Mouse (Mus musculus): ENCODE measurements around the gene Creld2.

Creld2 gene

DNA sequence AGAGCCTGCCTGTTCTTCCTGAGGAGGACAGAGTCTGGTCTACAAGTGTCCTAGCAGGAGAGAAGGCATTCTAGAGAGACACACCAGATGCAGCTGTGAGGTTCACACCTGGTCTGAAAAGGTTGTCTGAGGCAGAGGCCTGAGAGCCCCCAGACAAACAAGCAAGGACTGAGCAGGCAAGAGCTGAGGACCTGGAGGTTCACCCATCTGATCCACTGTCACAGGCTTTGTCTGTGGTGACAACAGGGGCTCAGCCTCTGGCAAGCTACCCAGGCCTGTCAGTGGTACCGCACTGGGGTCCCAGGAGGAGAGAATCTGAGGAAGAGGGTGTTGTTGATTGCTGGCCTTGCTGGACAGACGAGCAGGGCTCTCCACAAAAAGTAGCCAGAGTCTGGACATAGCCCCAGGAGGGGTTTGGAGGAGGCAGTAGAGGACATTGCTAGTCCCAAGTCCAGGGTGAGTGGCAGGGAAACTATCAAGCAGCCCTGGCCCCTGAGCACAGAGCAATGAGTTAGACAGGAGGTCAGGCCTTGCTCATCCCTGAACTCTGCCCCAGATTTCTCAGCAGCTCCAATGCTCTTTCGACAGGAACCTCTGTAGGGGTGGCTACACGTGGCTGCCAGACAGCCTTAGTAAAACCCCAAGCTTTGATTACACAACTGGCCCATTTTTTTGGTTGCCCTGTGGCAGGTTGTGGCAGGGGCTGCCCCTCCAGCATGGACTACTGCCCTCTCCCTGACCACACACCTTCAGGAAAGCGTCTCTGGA lies 51.2 kb downstream of the Creld2 start:
- no peak for DNase-seq

DNA sequence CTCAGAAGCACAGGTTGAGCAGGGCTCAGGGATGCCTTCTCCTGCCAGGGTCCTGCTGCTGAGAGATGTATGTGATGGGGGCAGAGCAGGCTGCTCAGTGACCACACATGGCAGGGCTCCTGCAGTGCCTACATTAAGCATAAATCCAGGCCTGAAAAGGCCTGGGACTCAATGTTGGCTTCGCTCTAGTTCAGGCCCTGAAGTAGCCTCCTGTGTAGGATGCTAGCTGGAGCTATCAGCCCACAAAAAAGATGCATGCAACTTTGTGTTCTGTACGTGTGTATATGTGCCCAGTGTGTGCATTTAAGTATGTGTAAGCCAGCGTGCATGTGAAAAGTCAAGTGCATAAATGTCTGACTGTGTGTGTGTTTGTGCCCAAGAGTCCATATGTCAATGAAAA lies 54.6 kb downstream of the Creld2 start:
- DNase-seq, result no peak

DNA sequence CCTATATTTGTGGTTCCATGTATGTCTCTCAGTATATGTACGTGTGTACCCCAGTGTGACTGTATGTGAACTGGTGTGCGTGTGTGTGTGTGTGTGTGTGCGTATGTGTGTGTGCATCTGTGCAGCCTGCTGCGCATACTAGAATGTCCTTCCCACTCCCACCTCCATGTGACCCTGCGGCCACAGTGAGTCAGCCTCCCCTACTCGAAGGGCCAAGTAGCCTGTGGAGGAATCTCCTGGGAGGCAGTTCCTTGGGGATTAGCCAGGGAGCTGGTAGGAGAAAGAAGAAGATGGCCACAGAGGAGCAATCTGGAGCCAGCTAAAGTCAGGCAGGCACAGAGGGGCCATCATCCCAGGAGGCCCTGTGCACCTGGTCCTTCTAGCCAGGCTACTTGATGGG lies 55.0 kb downstream of the Creld2 start:
- DNase-seq, result no peak

DNA sequence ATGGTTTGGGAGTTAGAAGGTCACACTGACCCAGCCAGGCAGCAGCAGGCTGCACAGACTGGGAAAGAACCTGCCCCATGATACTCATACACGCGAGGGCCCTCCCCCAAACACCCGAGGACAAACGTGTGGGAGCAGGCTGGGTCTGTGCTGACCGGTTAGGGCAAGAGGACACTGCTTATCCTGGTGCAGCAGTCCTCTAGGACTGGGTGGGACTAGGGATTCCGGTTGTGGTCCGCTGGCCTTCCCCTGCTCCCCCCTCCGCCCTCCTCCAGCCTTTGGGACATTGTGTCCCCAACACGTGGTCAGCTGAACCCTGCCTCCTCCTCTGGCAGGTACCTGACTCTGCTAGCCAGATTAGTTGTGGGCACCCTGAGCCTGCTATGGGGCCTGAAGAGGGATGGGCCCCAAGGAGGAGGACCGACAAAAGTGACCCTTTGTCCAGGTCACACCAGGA lies 56.2 kb downstream of the Creld2 start:
- no peak for DNase-seq

Measured in thymus, postnatal 25 days (tissue).